Mouse (Mus musculus): Measurements from ENCODE around the gene Cers3. TPM values are rescaled to one million over a fixed set of nuclear protein-coding genes. Genes with fewer than 3 reads are reported as not detected.

The Cers3 gene
- polyA plus RNA-seq, 1 experiment from 2014 or later = 0.51 TPM

GRCm38 (mm10) chr7:66812737-66813136 is 69.4 kb downstream of the Cers3 start:
- no peaks in the 10 kb centered on the region for H3K4me1 ChIP-seq (ENCODE audit: control insufficient read depth, insufficient read depth, low read length)
- DNase-seq (ENCODE audit: low spot score, missing footprints) (no peak), ATAC-seq (ENCODE audit: low FRiP score) (no peak)
- WGBS = 88% methylated on average over 9 of the region's 9 CpGs
- H3K4me2 ChIP-seq = no peak overlapping the region
- H3K4me3 ChIP-seq (ENCODE audit: low read depth, low read length) = no peak overlapping the region
- H3K27ac ChIP-seq (ENCODE audit: low read depth, low read length) = no peak overlapping the region
- H3K9me3 ChIP-seq (ENCODE audit: control insufficient read depth, low read length) = no peaks in the 10 kb centered on the region
- no peak overlapping the region for H3K9ac ChIP-seq (ENCODE audit: low read length)
- H3K27me3 ChIP-seq (ENCODE audit: control insufficient read depth, insufficient read depth, low read length) = no peaks in the 10 kb centered on the region
- H3K36me3 ChIP-seq (ENCODE audit: control insufficient read depth, insufficient read depth, low read length) = no peaks in the 10 kb centered on the region

GRCm38 (mm10) chr7:66813172-66813571 is 69.9 kb downstream of the Cers3 start:
- no peaks in the 10 kb centered on the region for H3K9me3 ChIP-seq (ENCODE audit: control insufficient read depth, low read length)
- H3K4me3 ChIP-seq (ENCODE audit: low read depth, low read length) = no peak overlapping the region
- 68% methylated on average over 1 of the region's 1 CpGs for WGBS
- no peaks in the 10 kb centered on the region for H3K36me3 ChIP-seq (ENCODE audit: control insufficient read depth, insufficient read depth, low read length)
- DNase-seq (ENCODE audit: low spot score, missing footprints) (no peak), ATAC-seq (ENCODE audit: low FRiP score) (no peak)
- no peaks in the 10 kb centered on the region for H3K4me1 ChIP-seq (ENCODE audit: control insufficient read depth, insufficient read depth, low read length)
- no peak overlapping the region for H3K9ac ChIP-seq (ENCODE audit: low read length)
- no peaks in the 10 kb centered on the region for H3K27me3 ChIP-seq (ENCODE audit: control insufficient read depth, insufficient read depth, low read length)
- no peak overlapping the region for H3K27ac ChIP-seq (ENCODE audit: low read depth, low read length)
- no peak overlapping the region for H3K4me2 ChIP-seq

- Histone ChIP-seq H3K4me1 (ENCODE audit: control insufficient read depth, insufficient read depth, low read length) (no peaks in the 10 kb centered on the region), H3K9ac (ENCODE audit: low read length) (no peak overlapping the region), H3K4me3 (ENCODE audit: low read depth, low read length) (no peak overlapping the region), H3K36me3 (ENCODE audit: control insufficient read depth, insufficient read depth, low read length) (no peaks in the 10 kb centered on the region), H3K27me3 (ENCODE audit: control insufficient read depth, insufficient read depth, low read length) (no peaks in the 10 kb centered on the region), H3K9me3 (ENCODE audit: control insufficient read depth, low read length) (no peaks in the 10 kb centered on the region), H3K4me2 (no peak overlapping the region), H3K27ac (ENCODE audit: low read depth, low read length) (no peak overlapping the region)
- ATAC-seq (ENCODE audit: low FRiP score) (no peak), DNase-seq (ENCODE audit: low spot score, missing footprints) (no peak)
- 87% methylated on average over 6 of the region's 6 CpGs for WGBS
These were observed 72.2 kb downstream of the Cers3 start for GRCm38 (mm10) chr7:66815526-66815925.

DNA sequence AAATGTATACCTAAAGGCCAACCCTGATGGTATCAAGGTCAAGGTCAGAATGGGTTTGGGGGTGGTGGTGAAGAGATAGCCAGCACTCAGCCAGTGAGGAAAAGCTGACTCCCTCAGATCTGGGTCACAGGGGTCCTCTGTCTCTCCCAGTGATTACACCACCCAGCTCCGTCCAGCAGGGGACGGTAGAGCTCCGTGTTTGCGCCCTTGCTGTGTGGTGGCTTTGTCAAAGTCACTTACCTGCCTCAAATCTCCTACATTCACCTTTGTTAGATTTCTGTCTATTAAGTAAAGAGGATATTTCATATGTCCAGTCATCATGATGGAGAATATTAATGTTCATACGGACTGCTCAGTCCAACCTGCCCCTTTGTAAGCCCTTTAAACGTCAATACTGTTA is 76.7 kb downstream of the Cers3 start:
- 26% methylated on average over 6 of the region's 6 CpGs for WGBS
- H3K27me3 ChIP-seq (ENCODE audit: control insufficient read depth, insufficient read depth, low read length) = no peaks in the 10 kb centered on the region
- H3K36me3 ChIP-seq (ENCODE audit: control insufficient read depth, insufficient read depth, low read length) = no peaks in the 10 kb centered on the region
- no peaks in the 10 kb centered on the region for H3K4me1 ChIP-seq (ENCODE audit: control insufficient read depth, insufficient read depth, low read length)
- H3K27ac ChIP-seq (ENCODE audit: low read depth, low read length) = no peak overlapping the region
- H3K9me3 ChIP-seq (ENCODE audit: control insufficient read depth, low read length) = no peaks in the 10 kb centered on the region
- H3K9ac ChIP-seq (ENCODE audit: low read length) = no peak overlapping the region
- no peak overlapping the region for H3K4me2 ChIP-seq
- ATAC-seq (ENCODE audit: low FRiP score) (no peak), DNase-seq (ENCODE audit: low spot score, missing footprints) (peak; percentile 81)
- no peak overlapping the region for H3K4me3 ChIP-seq (ENCODE audit: low read depth, low read length)

GRCm38 (mm10) chr7:66830803-66831202 is 87.5 kb downstream of the Cers3 start:
- Histone ChIP-seq H3K9ac (ENCODE audit: low read length) (no peak overlapping the region), H3K9me3 (ENCODE audit: control insufficient read depth, low read length) (no peaks in the 10 kb centered on the region), H3K4me1 (ENCODE audit: control insufficient read depth, insufficient read depth, low read length) (no peaks in the 10 kb centered on the region), H3K27ac (ENCODE audit: low read depth, low read length) (no peak overlapping the region), H3K4me3 (ENCODE audit: low read depth, low read length) (no peak overlapping the region), H3K36me3 (ENCODE audit: control insufficient read depth, insufficient read depth, low read length) (no peaks in the 10 kb centered on the region), H3K27me3 (ENCODE audit: control insufficient read depth, insufficient read depth, low read length) (no peaks in the 10 kb centered on the region), H3K4me2 (no peak overlapping the region)
- DNase-seq (ENCODE audit: low spot score, missing footprints) (no peak), ATAC-seq (ENCODE audit: low FRiP score) (no peak)
- 84% methylated on average over 5 of the region's 5 CpGs for WGBS

GRCm38 (mm10) chr7:66831295-66831694 is 88.0 kb downstream of the Cers3 start:
- DNase-seq (ENCODE audit: low spot score, missing footprints) = no peak
- ATAC-seq (ENCODE audit: low FRiP score) = no peak
- no peaks in the 10 kb centered on the region for H3K9me3 ChIP-seq (ENCODE audit: control insufficient read depth, low read length)
- no peaks in the 10 kb centered on the region for H3K4me1 ChIP-seq (ENCODE audit: control insufficient read depth, insufficient read depth, low read length)
- WGBS = 94% methylated on average over 5 of the region's 5 CpGs
- no peaks in the 10 kb centered on the region for H3K27me3 ChIP-seq (ENCODE audit: control insufficient read depth, insufficient read depth, low read length)
- H3K9ac ChIP-seq (ENCODE audit: low read length) = no peak overlapping the region
- H3K4me2 ChIP-seq = no peak overlapping the region
- H3K36me3 ChIP-seq (ENCODE audit: control insufficient read depth, insufficient read depth, low read length) = no peaks in the 10 kb centered on the region
- H3K4me3 ChIP-seq (ENCODE audit: low read depth, low read length) = no peak overlapping the region
- no peak overlapping the region for H3K27ac ChIP-seq (ENCODE audit: low read depth, low read length)

- Histone ChIP-seq H3K4me3 (ENCODE audit: low read depth, low read length) (peak within 1 kb of the TSS; percentile 60), H3K27me3 (ENCODE audit: control insufficient read depth, insufficient read depth, low read length) (peaks cover 12% of the 10 kb centered on the region), H3K9me3 (ENCODE audit: control insufficient read depth, low read length) (no peaks in the 10 kb centered on the region), H3K4me1 (ENCODE audit: control insufficient read depth, insufficient read depth, low read length) (peaks cover 3% of the 10 kb centered on the region; the same call in 1 of the 2 replicates), H3K9ac (ENCODE audit: low read length) (peak within 1 kb of the TSS; percentile 61), H3K36me3 (ENCODE audit: control insufficient read depth, insufficient read depth, low read length) (no peaks in the 10 kb centered on the region), H3K27ac (ENCODE audit: low read depth, low read length) (no peak within 1 kb of the TSS), H3K4me2 (peak within 1 kb of the TSS; percentile 95)
- peak; percentile 97 for DNase-seq (ENCODE audit: low spot score, missing footprints)
- under 1% methylated on average over 30 of the region's 30 CpGs for WGBS
- ATAC-seq (ENCODE audit: low FRiP score) = peak; percentile 96
These were observed 96.2 kb downstream of the Cers3 start, which contains the start of gene Adamts17 for GRCm38 (mm10) chr7:66839463-66840007. Gene Adamts17, plus strand, starts transcription at chr7:66839735.

GRCm38 (mm10) chr7:66840008-66840719 is 96.9 kb downstream of the Cers3 start:
- Histone ChIP-seq H3K4me2 (peak overlapping the region; percentile 95), H3K27ac (ENCODE audit: low read depth, low read length) (no peak overlapping the region), H3K9ac (ENCODE audit: low read length) (peak overlapping the region; percentile 61), H3K36me3 (ENCODE audit: control insufficient read depth, insufficient read depth, low read length) (no peaks in the 10 kb centered on the region), H3K4me3 (ENCODE audit: low read depth, low read length) (peak overlapping the region; percentile 60), H3K4me1 (ENCODE audit: control insufficient read depth, insufficient read depth, low read length) (peaks cover 3% of the 10 kb centered on the region; the same call in 1 of the 2 replicates), H3K27me3 (ENCODE audit: control insufficient read depth, insufficient read depth, low read length) (peaks cover 12% of the 10 kb centered on the region), H3K9me3 (ENCODE audit: control insufficient read depth, low read length) (no peaks in the 10 kb centered on the region)
- DNase-seq (ENCODE audit: low spot score, missing footprints) (peak; percentile 95), ATAC-seq (ENCODE audit: low FRiP score) (peak; percentile 64)
- under 1% methylated on average over 72 of the region's 76 CpGs for WGBS

- no peak overlapping the region for H3K4me2 ChIP-seq
- no peak overlapping the region for H3K27ac ChIP-seq (ENCODE audit: low read depth, low read length)
- peaks cover 12% of the 10 kb centered on the region for H3K27me3 ChIP-seq (ENCODE audit: control insufficient read depth, insufficient read depth, low read length)
- H3K4me1 ChIP-seq (ENCODE audit: control insufficient read depth, insufficient read depth, low read length) = peaks cover 3% of the 10 kb centered on the region; the same call in 1 of the 2 replicates
- H3K4me3 ChIP-seq (ENCODE audit: low read depth, low read length) = no peak overlapping the region
- DNase-seq (ENCODE audit: low spot score, missing footprints) (no peak), ATAC-seq (ENCODE audit: low FRiP score) (no peak)
- no peaks in the 10 kb centered on the region for H3K36me3 ChIP-seq (ENCODE audit: control insufficient read depth, insufficient read depth, low read length)
- 84% methylated on average over 7 of the region's 7 CpGs for WGBS
- no peak overlapping the region for H3K9ac ChIP-seq (ENCODE audit: low read length)
- no peaks in the 10 kb centered on the region for H3K9me3 ChIP-seq (ENCODE audit: control insufficient read depth, low read length)
These were observed 97.9 kb downstream of the Cers3 start for GRCm38 (mm10) chr7:66841165-66841564.
